Comparison of ENCODE assay signal across 9 mouse cellular contexts in genomic region chr7:67954591-67955185, GRCm38 (mm10). TPM values are rescaled to one million over a fixed set of nuclear protein-coding genes. Genes with fewer than 3 reads are reported as not detected.
A peak's percentile ranks its signal among the peaks of the same experiment; 100 is the strongest.
DNase-seq lines count a peak whose midpoint lies in the region; ATAC-seq lines count a peak whose summit lies in the region.
"Had no signal": no experiment of that assay in that cellular context is flagged by ENCODE, and none has a peak within 500 bp of the region (broad histone marks: within the 10 kb centered on the region; RNA-seq: fewer than 3 reads in every experiment).

No protein-coding gene starts in this region.

- peak overlapping the region; percentile 94 for H3K4me3 ChIP-seq in heart, embryonic 12.5 days
- H3K4me3 ChIP-seq in brown adipose tissue, adult 24 weeks (ENCODE audit: insufficient read depth, low read depth, low read length) = peak overlapping the region; percentile 82
- H3K4me3 ChIP-seq in hindbrain, embryonic 12.5 days = peak overlapping the region; percentile 95
- H3K4me3 ChIP-seq in midbrain, embryonic 13.5 days (replicated peaks) = peak overlapping the region; percentile 95

- H3K9me3 ChIP-seq in heart, embryonic 12.5 days (replicated peaks) = no peaks in the 10 kb centered on the region
- no peaks in the 10 kb centered on the region for H3K9me3 ChIP-seq in hindbrain, embryonic 12.5 days (replicated peaks)
- no peaks in the 10 kb centered on the region for H3K9me3 ChIP-seq in midbrain, embryonic 13.5 days

- peak overlapping the region; percentile 65 for H3K27ac ChIP-seq in heart, embryonic 12.5 days (ENCODE audit: poor library complexity, severe bottlenecking)
- no peak overlapping the region for H3K27ac ChIP-seq in brown adipose tissue, adult 24 weeks (replicated peaks; ENCODE audit: low read depth, low read length)
- no peak overlapping the region for H3K27ac ChIP-seq in hindbrain, embryonic 12.5 days
- H3K27ac ChIP-seq in midbrain, embryonic 13.5 days = no peak overlapping the region

- no peaks in the 10 kb centered on the region for H3K36me3 ChIP-seq in heart, embryonic 12.5 days
- no peaks in the 10 kb centered on the region for H3K36me3 ChIP-seq in hindbrain, embryonic 12.5 days
- H3K36me3 ChIP-seq in midbrain, embryonic 13.5 days = no peaks in the 10 kb centered on the region

- H3K4me2 ChIP-seq in heart, embryonic 12.5 days = peak overlapping the region; percentile 93
- H3K4me2 ChIP-seq in hindbrain, embryonic 12.5 days (replicated peaks) = peak overlapping the region; percentile 99
- peak overlapping the region; percentile 100 for H3K4me2 ChIP-seq in midbrain, embryonic 13.5 days (replicated peaks)

- WGBS in heart, embryonic 12.5 days = 13% methylated on average over 10 of the region's 10 CpGs
- 4% methylated on average over 10 of the region's 10 CpGs for whole genome bisulfite sequencing in hindbrain, embryonic 12.5 days
- WGBS in midbrain, embryonic 13.5 days = 1% methylated on average over 10 of the region's 10 CpGs

- DNase-seq in heart, postnatal 4 days = no peak
- no peak for DNase-seq in thymus, postnatal 14 days
- no peak for DNase-seq in cerebellum, adult 11 months
- DNase-seq: left cerebral cortex, postnatal 4 days had no signal

- peak overlapping the region; percentile 98 for H3K9ac ChIP-seq in heart, embryonic 12.5 days
- peak overlapping the region; percentile 93 for H3K9ac ChIP-seq in hindbrain, embryonic 12.5 days
- H3K9ac ChIP-seq in midbrain, embryonic 13.5 days (replicated peaks) = peak overlapping the region; percentile 96

- ATAC-seq in heart, embryonic 12.5 days (ENCODE audit: insufficient number of reproducible peaks, low FRiP score) = no peak
- no peak for ATAC-seq in hindbrain, embryonic 12.5 days (ENCODE audit: low FRiP score)
- no peak for ATAC-seq in midbrain, embryonic 13.5 days
- ATAC-seq in activated CD4-positive, CD25-positive, alpha-beta regulatory T cell, adult 4 months = no peak

- H3K27me3 ChIP-seq in heart, embryonic 12.5 days (replicated peaks) = no peaks in the 10 kb centered on the region
- no peaks in the 10 kb centered on the region for H3K27me3 ChIP-seq in hindbrain, embryonic 12.5 days
- H3K27me3 ChIP-seq in midbrain, embryonic 13.5 days = no peaks in the 10 kb centered on the region

- H3K4me1 ChIP-seq in heart, embryonic 12.5 days (replicated peaks) = peaks cover 46% of the 10 kb centered on the region
- no peaks in the 10 kb centered on the region for H3K4me1 ChIP-seq in brown adipose tissue, adult 24 weeks (ENCODE audit: control insufficient read depth, insufficient read depth, insufficient read length, low read length)
- peaks cover 45% of the 10 kb centered on the region for H3K4me1 ChIP-seq in hindbrain, embryonic 12.5 days
- H3K4me1 ChIP-seq in midbrain, embryonic 13.5 days (replicated peaks) = peaks cover 58% of the 10 kb centered on the region

RNA-seq across cellular contexts. Expression of gene Igf1r, which starts 2.1 kb away (rescaled TPM):
- 25.6 and 27.5 TPM in 2 replicates for polyA plus RNA-seq in heart, embryonic 12.5 days (2016; fragmentation: Nextera tagmentation; extraction: Ambion mirVana)
- total RNA-seq in heart, postnatal 4 days (2021) = 10 to 100 TPM; 53.5 to 58.5 TPM
- polyA plus RNA-seq in brown adipose tissue, adult 24 weeks (2012; ENCODE audit: insufficient read depth, insufficient read length, missing spikeins) = 2.3 and 2.8 TPM in 2 replicates
- polyA plus RNA-seq in hindbrain, embryonic 12.5 days (2016; fragmentation: Nextera tagmentation; extraction: Ambion mirVana) = 42.3 and 43.0 TPM in 2 replicates
- 28.0 and 31.4 TPM in 2 replicates for polyA plus RNA-seq in midbrain, embryonic 13.5 days (2015; fragmentation: Nextera tagmentation; extraction: Ambion mirVana)
- polyA plus RNA-seq in activated CD4-positive, CD25-positive, alpha-beta regulatory T cell, adult 4 months (2017; shearing (Covaris generic)) = 10 to 100 TPM; 11.3 to 19.2 TPM
